1 mouse cellular context compared by ENCODE assay signal in the genomic region with DNA sequence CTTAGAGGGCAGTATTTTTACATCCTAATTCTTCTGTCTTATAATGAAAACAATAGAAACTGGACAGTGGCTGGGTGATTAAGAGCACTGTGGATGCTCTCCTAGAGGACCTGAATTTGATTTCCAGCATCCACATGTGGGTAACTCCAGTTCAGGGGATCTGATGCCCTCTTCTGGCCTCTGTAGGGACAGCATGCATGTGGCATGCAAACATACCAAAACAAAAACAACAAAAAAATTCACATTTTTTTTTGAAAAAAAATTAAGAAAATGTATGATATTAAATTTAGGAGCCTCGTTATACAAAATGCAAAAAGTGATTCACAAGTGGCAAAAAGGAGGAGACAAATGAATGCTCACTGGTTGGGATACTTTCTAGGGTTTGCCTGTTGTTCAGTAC.
TF ChIP-seq lines count a peak whose summit lies in the region.

No protein-coding gene starts in this region.

TF ChIP-seq in ES-E14, 5 proteins besides CTCF, POLR2A, EP300 and RAD21 (continued from another document):
- TF ChIP-seq CHD2 (IDR thresholded peaks at IDR 0.05; ENCODE audit: low read depth, low read length): no peak
- TF ChIP-seq ZC3H11A (IDR thresholded peaks at IDR 0.05; ENCODE audit: borderline replicate concordance, low read depth, low read length): peak; percentile 28; the same call in 1 of the 2 replicates
